Mouse (Mus musculus) stomach, embryonic 14.5 days (tissue): ENCODE data around the gene Krt19. TPM values are rescaled to one million over a fixed set of nuclear protein-coding genes. Genes with fewer than 3 reads are reported as not detected.
A peak's percentile ranks its signal among the peaks of the same experiment; 100 is the strongest.

Source experiments
- ATAC-seq: fragments of 200-750 bp; cut with Nextera tagmentation; 2 replicates; pipeline ENCODE4 v1.8.0; 2017; ENCODE audit warnings: low read depth, moderate TSS enrichment; ENCODE audit not compliant: insufficient number of reproducible peaks, insufficient read depth, low FRiP score
- H3K27ac ChIP-seq: fragments of 300-500 bp; sonication (generic); 2 replicates; pipeline ENCODE4 v1.5.1; 2014; ENCODE audit warnings: mild to moderate bottlenecking, low read length, moderate library complexity, mixed read lengths
- H3K27me3 ChIP-seq: fragments of 300-500 bp; sonication (generic); 2 replicates; pipeline ENCODE4 v1.6.1; 2014; ENCODE audit warnings: low read length, control low read depth, mixed read lengths; ENCODE audit not compliant: control insufficient read depth, insufficient read depth
- H3K36me3 ChIP-seq: fragments of 300-500 bp; sonication (generic); 2 replicates; pipeline ENCODE4 v1.6.1; 2014; ENCODE audit warnings: mild to moderate bottlenecking, control low read depth, low read length, moderate library complexity, mixed read lengths; ENCODE audit not compliant: control insufficient read depth, insufficient read depth
- H3K4me1 ChIP-seq: fragments of 300-500 bp; sonication (generic); 2 replicates; pipeline ENCODE4 v1.6.1; 2014; ENCODE audit warnings: low read length, control low read depth, mixed read lengths; ENCODE audit not compliant: control insufficient read depth, insufficient read depth
- H3K4me2 ChIP-seq: fragments of 300-500 bp; sonication (generic); replicated peaks from 2 replicates; pipeline ENCODE4 v1.6.1; 2014; ENCODE audit warnings: low read depth, low read length, control low read depth
- H3K4me3 ChIP-seq: fragments of 300-500 bp; sonication (generic); 2 replicates; pipeline ENCODE4 v1.5.1; 2014; ENCODE audit warnings: low read depth, low read length, control low read depth
- H3K9ac ChIP-seq: fragments of 300-500 bp; sonication (generic); replicated peaks from 2 replicates; pipeline ENCODE4 v1.6.1; 2014; ENCODE audit warnings: low read depth, mild to moderate bottlenecking, control low read depth, low read length, moderate library complexity, mixed read lengths
- H3K9me3 ChIP-seq: fragments of 300-500 bp; sonication (generic); 2 replicates; pipeline ENCODE4 v1.6.1; 2016; ENCODE audit warnings: low read depth, low read length, control low read depth; ENCODE audit not compliant: control insufficient read depth
- WGBS: fragments of 180-500 bp; shearing (Covaris S2); extraction: QIAGEN DNeasy Blood & Tissue Kit; methylation state at CpG from one replicate; pipeline ENCODE4 v1.1.7; 2014; 5-methylcytosine and 5-hydroxymethylcytosine counted together
- polyA plus RNA-seq: library from polyadenylated mRNA; unstranded; fragments of >200 nt; fragmentation: Nextera tagmentation; extraction: Ambion mirVana; gene quantifications from 2 replicates; pipeline ENCODE4 v1.2.1, GENCODE M21; 2014

Krt19 gene
- polyA plus RNA-seq = 387 and 441 TPM in 2 replicates

- Histone ChIP-seq H3K27me3 (0 out of 2 replicates have a peak, but pooled peaks cover 7% of the 10 kb centered on the region), H3K9me3 (no peaks in the 10 kb centered on the region), H3K4me3 (no peak within 1 kb of the TSS), H3K9ac (no peak within 1 kb of the TSS), H3K4me2 (no peak within 1 kb of the TSS), H3K4me1 (no peaks in the 10 kb centered on the region), H3K36me3 (no peaks in the 10 kb centered on the region), H3K27ac (peak within 1 kb of the TSS; percentile 29; the same call in 1 of the 2 replicates)
- WGBS = 46% methylated on average over 9 of the region's 9 CpGs
- no peak for ATAC-seq
Observed at GRCm38 (mm10) chr11:100148615-100149330, at the start of gene Krt19. Gene Krt19 (minus strand): TSS chr11:100148665.

GRCm38 (mm10) chr11:100192992-100193391, 44.5 kb upstream of the Krt19 start, which contains the start of gene Krt9:
Gene Krt9 (minus strand): TSS chr11:100193246.
- H3K9me3 ChIP-seq = no peaks in the 10 kb centered on the region
- no peak within 1 kb of the TSS for H3K4me3 ChIP-seq
- H3K4me2 ChIP-seq = no peak within 1 kb of the TSS
- WGBS = 34% methylated on average over 9 of the region's 9 CpGs
- H3K36me3 ChIP-seq = no peaks in the 10 kb centered on the region
- ATAC-seq = no peak
- H3K4me1 ChIP-seq = no peaks in the 10 kb centered on the region
- no peak within 1 kb of the TSS for H3K9ac ChIP-seq
- no peaks in the 10 kb centered on the region for H3K27me3 ChIP-seq
- no peak within 1 kb of the TSS for H3K27ac ChIP-seq

GRCm38 (mm10) chr11:100191820-100192219, 43.4 kb upstream of the Krt19 start:
- H3K27ac ChIP-seq = no peak overlapping the region
- H3K4me3 ChIP-seq = no peak overlapping the region
- no peak for ATAC-seq
- no peak overlapping the region for H3K9ac ChIP-seq
- no peaks in the 10 kb centered on the region for H3K27me3 ChIP-seq
- H3K9me3 ChIP-seq = no peaks in the 10 kb centered on the region
- 91% methylated on average over 3 of the region's 3 CpGs for WGBS
- H3K36me3 ChIP-seq = no peaks in the 10 kb centered on the region
- no peaks in the 10 kb centered on the region for H3K4me1 ChIP-seq
- no peak overlapping the region for H3K4me2 ChIP-seq

- Histone ChIP-seq H3K9me3 (no peaks in the 10 kb centered on the region), H3K4me1 (no peaks in the 10 kb centered on the region), H3K4me2 (no peak overlapping the region), H3K36me3 (no peaks in the 10 kb centered on the region), H3K9ac (no peak overlapping the region), H3K4me3 (no peak overlapping the region), H3K27ac (no peak overlapping the region), H3K27me3 (no peaks in the 10 kb centered on the region)
- ATAC-seq = no peak
- 87% methylated on average over 8 of the region's 8 CpGs for WGBS
Observed at GRCm38 (mm10) chr11:100186736-100187135, 38.3 kb upstream of the Krt19 start.

GRCm38 (mm10) chr11:100181725-100182124, 33.3 kb upstream of the Krt19 start:
- Histone ChIP-seq H3K36me3 (no peaks in the 10 kb centered on the region), H3K27me3 (no peaks in the 10 kb centered on the region), H3K9me3 (no peaks in the 10 kb centered on the region), H3K27ac (no peak overlapping the region), H3K4me3 (no peak overlapping the region), H3K4me2 (no peak overlapping the region), H3K4me1 (no peaks in the 10 kb centered on the region), H3K9ac (no peak overlapping the region)
- ATAC-seq = no peak
- WGBS = 70% methylated on average over 7 of the region's 7 CpGs

GRCm38 (mm10) chr11:100179260-100179659, 30.8 kb upstream of the Krt19 start:
- ATAC-seq = no peak
- no peak overlapping the region for H3K9ac ChIP-seq
- no peaks in the 10 kb centered on the region for H3K27me3 ChIP-seq
- H3K9me3 ChIP-seq = no peaks in the 10 kb centered on the region
- 38% methylated on average over 3 of the region's 3 CpGs for WGBS
- no peak overlapping the region for H3K27ac ChIP-seq
- H3K36me3 ChIP-seq = no peaks in the 10 kb centered on the region
- H3K4me2 ChIP-seq = no peak overlapping the region
- H3K4me3 ChIP-seq = no peak overlapping the region
- no peaks in the 10 kb centered on the region for H3K4me1 ChIP-seq

GRCm38 (mm10) chr11:100178307-100178706, 29.8 kb upstream of the Krt19 start:
- H3K9me3 ChIP-seq = no peaks in the 10 kb centered on the region
- H3K27ac ChIP-seq = no peak overlapping the region
- WGBS = 81% methylated on average over 5 of the region's 5 CpGs
- H3K27me3 ChIP-seq = no peaks in the 10 kb centered on the region
- H3K4me2 ChIP-seq = no peak overlapping the region
- H3K4me1 ChIP-seq = no peaks in the 10 kb centered on the region
- no peak overlapping the region for H3K4me3 ChIP-seq
- no peak for ATAC-seq
- H3K9ac ChIP-seq = no peak overlapping the region
- H3K36me3 ChIP-seq = no peaks in the 10 kb centered on the region

GRCm38 (mm10) chr11:100176791-100177190, 28.3 kb upstream of the Krt19 start:
- no peaks in the 10 kb centered on the region for H3K27me3 ChIP-seq
- no peak for ATAC-seq
- H3K27ac ChIP-seq = no peak overlapping the region
- no peaks in the 10 kb centered on the region for H3K36me3 ChIP-seq
- H3K4me2 ChIP-seq = no peak overlapping the region
- H3K4me1 ChIP-seq = no peaks in the 10 kb centered on the region
- 49% methylated on average over 9 of the region's 9 CpGs for WGBS
- no peaks in the 10 kb centered on the region for H3K9me3 ChIP-seq
- H3K4me3 ChIP-seq = no peak overlapping the region
- H3K9ac ChIP-seq = no peak overlapping the region
